Mouse (Mus musculus) intestine, postnatal 0 days (tissue): Measurements from ENCODE around the gene Acat1. TPM values are rescaled to one million over a fixed set of nuclear protein-coding genes. Genes with fewer than 3 reads are reported as not detected.

ENCODE experiments used
- ATAC-seq: fragments of 200-750 bp; cut with Nextera tagmentation; 2 replicates; pipeline ENCODE4 v1.8.0; 2017; ENCODE audit warnings: mild to moderate bottlenecking, moderate TSS enrichment, moderate library complexity
- H3K27ac ChIP-seq: fragments of 300-500 bp; sonication (generic); 2 replicates; pipeline ENCODE4 v1.5.1; 2014; ENCODE audit warnings: mild to moderate bottlenecking, low read depth, low read length, moderate library complexity
- H3K27me3 ChIP-seq: fragments of 300-500 bp; sonication (generic); replicated peaks from 2 replicates; pipeline ENCODE4 v1.6.1; 2014; ENCODE audit warnings: low read length, mixed read lengths; ENCODE audit not compliant: control insufficient read depth, insufficient read depth
- H3K36me3 ChIP-seq: fragments of 300-500 bp; sonication (generic); 2 replicates; pipeline ENCODE4 v1.6.1; 2014; ENCODE audit warnings: mild to moderate bottlenecking, moderate library complexity; ENCODE audit not compliant: control insufficient read depth, insufficient read depth
- H3K4me1 ChIP-seq: fragments of 300-500 bp; sonication (generic); replicated peaks from 2 replicates; pipeline ENCODE4 v1.6.1; 2014; ENCODE audit warnings: antibody characterized with exemption, low read length, mixed read lengths; ENCODE audit not compliant: control insufficient read depth, insufficient read depth
- H3K4me2 ChIP-seq: fragments of 300-500 bp; sonication (generic); replicated peaks from 2 replicates; pipeline ENCODE4 v1.6.1; 2014; ENCODE audit warnings: low read depth, mild to moderate bottlenecking, moderate library complexity
- H3K4me3 ChIP-seq: fragments of 300-500 bp; sonication (generic); 2 replicates; pipeline ENCODE4 v1.5.1; 2014; ENCODE audit warnings: low read depth, low read length
- H3K9ac ChIP-seq: fragments of 300-500 bp; sonication (generic); 2 replicates; pipeline ENCODE4 v1.6.1; 2014; ENCODE audit warnings: mild to moderate bottlenecking, low read depth, low read length
- H3K9me3 ChIP-seq: fragments of 300-500 bp; sonication (generic); 2 replicates; pipeline ENCODE4 v1.6.1; 2016; ENCODE audit warnings: mixed run types; ENCODE audit not compliant: control insufficient read depth
- CTCF ChIP-seq: sonication (generic); IDR thresholded peaks from 2 replicates; pipeline ENCODE4 v1.5.1; 2016; ENCODE audit warnings: low read depth, mild to moderate bottlenecking, control low read depth, antibody characterized with exemption, moderate library complexity
- WGBS: fragments of 180-500 bp; shearing (Covaris S2); extraction: QIAGEN DNeasy Blood & Tissue Kit; methylation state at CpG from one replicate; pipeline ENCODE4 v1.1.7; 2014; 5-methylcytosine and 5-hydroxymethylcytosine counted together
- polyA plus RNA-seq: library from polyadenylated mRNA; unstranded; fragments of >200 nt; fragmentation: Nextera tagmentation; extraction: Ambion mirVana; gene quantifications from 2 replicates; pipeline ENCODE4 v1.2.1, GENCODE M21; 2015

Acat1 gene
- polyA plus RNA-seq, 1 experiment from 2014 or later = 207 TPM

DNA sequence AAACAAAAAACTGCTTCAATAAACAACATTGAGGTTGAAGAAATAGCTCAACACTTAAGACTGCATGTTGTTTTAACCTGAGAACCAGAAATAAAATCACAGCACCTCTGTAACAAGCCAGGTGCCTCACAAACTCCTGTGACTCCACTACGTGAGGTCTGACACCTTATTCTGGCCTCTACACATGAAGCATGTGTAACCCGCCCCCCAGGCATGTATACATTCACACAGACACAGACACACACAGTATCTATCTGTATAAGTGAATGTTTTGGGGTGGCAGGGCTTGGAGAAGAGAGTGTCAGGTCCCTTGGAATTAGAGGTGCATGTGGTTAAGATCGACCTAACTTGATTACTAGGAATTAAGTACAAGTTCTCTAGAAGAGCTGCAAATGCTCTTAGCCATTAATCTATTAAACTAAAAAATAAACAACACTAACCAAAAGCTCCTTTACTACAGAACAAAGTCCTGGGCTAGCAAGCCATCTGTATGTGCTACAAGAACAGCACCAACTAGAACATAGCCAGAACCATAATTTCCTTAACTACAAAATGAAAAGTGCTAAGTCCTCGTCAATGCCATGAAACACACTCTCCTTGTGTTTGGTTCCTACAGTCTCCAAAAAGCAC is 13.1 kb downstream of the Acat1 start:
- Histone ChIP-seq H3K4me2 (no peak overlapping the region), H3K36me3 (peaks cover 29% of the 10 kb centered on the region), H3K27ac (no peak overlapping the region), H3K27me3 (no peaks in the 10 kb centered on the region), H3K9me3 (no peaks in the 10 kb centered on the region), H3K4me1 (no peaks in the 10 kb centered on the region), H3K9ac (no peak overlapping the region), H3K4me3 (no peak overlapping the region)
- ATAC-seq = no peak
- TF ChIP-seq CTCF = no peak
- WGBS = 85% methylated on average over 4 of the region's 4 CpGs

DNA sequence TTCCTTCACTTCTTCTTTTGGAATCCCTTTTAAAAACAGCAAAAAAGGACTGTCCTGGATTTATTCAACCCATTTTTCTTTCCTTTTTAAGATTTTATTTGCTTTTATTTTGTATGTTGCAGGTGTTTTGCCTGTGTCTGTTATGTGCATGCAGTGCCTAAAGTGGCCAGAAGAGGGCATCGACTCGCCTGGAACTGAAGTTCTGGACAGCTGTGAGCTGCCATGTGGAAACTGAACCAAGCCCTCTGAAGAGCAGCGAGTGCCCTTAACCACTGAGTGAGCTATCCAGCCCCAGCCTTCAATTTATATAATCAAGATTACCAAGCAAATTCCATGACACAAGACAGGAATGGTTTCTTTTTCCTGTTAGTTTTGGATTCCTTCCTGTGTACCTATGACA is 15.4 kb downstream of the Acat1 start:
- ATAC-seq = peak; percentile 44; the same call in 1 of the 2 replicates
- peaks cover 47% of the 10 kb centered on the region for H3K36me3 ChIP-seq
- no peak overlapping the region for H3K9ac ChIP-seq
- H3K4me1 ChIP-seq = no peaks in the 10 kb centered on the region
- no peak overlapping the region for H3K4me3 ChIP-seq
- H3K4me2 ChIP-seq = no peak overlapping the region
- 8% methylated on average over 3 of the region's 3 CpGs for whole genome bisulfite sequencing
- H3K27me3 ChIP-seq = no peaks in the 10 kb centered on the region
- no peaks in the 10 kb centered on the region for H3K9me3 ChIP-seq
- peak; percentile 87 for TF ChIP-seq CTCF
- H3K27ac ChIP-seq = no peak overlapping the region

DNA sequence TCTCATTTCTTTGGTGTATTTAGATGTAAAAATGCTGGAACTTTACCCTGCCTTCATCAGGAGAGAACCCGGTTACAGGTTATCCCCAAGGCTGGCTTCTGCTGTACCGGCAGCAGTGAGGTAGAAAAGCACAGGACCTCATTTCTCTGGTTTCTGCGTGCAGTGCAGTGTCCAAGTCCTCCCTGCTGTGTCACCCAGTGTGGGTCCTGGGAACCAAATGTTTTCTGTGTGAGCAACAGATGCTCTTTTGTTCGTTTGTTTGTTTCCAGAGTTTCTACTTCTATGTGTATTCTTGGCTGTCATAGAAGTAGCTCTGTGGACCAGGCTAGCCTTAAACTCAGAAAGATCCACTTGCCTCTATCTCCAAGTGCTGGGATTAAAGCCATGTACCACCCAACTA is 28.3 kb downstream of the Acat1 start:
- Histone ChIP-seq H3K9me3 (no peaks in the 10 kb centered on the region), H3K36me3 (peaks cover 67% of the 10 kb centered on the region), H3K27ac (no peak overlapping the region), H3K4me2 (no peak overlapping the region), H3K9ac (no peak overlapping the region), H3K27me3 (no peaks in the 10 kb centered on the region), H3K4me3 (no peak overlapping the region), H3K4me1 (no peaks in the 10 kb centered on the region)
- no peak for ATAC-seq
- TF ChIP-seq CTCF = no peak
- WGBS = 89% methylated on average over 4 of the region's 4 CpGs

DNA sequence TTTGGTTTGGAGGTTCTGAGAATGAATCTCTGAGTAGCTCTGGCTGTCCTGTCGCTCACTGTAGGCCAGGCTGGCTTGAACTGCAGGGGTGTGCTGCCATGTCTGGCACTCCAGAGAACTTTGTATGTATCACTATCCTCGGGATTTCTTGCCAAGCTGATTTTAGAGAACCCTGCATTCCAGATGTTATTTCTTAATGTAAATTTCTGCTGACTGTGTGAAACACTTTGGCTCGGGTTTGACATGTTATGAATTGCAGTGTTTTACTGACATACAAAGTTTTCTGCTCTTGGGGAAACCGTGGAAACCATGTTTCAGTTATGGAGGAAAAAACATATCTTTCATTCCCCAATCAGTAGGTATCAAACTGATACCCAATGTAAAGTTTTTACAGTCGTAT is 34.5 kb downstream of the Acat1 start:
- Histone ChIP-seq H3K36me3 (peaks cover 28% of the 10 kb centered on the region), H3K27me3 (no peaks in the 10 kb centered on the region), H3K27ac (no peak overlapping the region), H3K9me3 (no peaks in the 10 kb centered on the region), H3K4me2 (no peak overlapping the region), H3K9ac (no peak overlapping the region), H3K4me3 (no peak overlapping the region), H3K4me1 (no peaks in the 10 kb centered on the region)
- WGBS = 64% methylated on average over 5 of the region's 5 CpGs
- no peak for ATAC-seq
- TF ChIP-seq CTCF = no peak

DNA sequence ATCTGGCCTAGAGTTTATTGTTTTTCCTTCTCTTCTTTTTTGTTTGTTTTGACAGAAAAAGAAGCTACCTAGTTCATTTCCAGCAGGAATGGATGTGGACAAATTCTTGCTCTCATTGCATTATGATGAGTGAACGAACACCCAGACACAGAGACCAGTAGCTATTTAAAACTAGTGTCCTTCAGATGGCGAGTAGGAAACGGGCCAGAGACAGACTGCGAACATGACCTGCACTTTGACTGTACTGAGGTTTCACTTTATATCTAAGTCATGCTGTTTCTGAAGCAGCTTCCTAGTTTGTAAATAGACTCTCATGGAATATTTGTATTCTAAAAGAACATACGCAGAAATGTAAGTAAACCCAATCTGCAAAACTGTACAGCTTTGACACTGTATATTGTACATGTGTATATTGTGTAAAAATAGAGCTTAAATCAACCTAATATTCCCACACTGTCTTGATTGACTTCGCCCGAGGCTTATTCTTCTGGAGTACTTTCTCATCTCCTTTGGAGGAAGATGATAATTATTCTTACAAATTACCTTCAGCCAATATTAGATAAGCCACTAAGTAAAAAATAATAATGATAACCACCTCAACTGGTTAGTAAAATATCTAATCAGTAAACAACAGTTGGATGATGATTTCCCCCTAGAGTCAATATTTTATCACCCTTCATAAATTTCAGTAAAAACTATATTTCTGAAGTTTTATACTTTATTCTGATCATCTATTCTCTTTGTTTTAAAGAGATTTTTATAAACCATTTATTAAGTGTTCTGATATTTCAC is 37.5 kb downstream of the Acat1 start:
- Histone ChIP-seq H3K27ac (no peak overlapping the region), H3K27me3 (no peaks in the 10 kb centered on the region), H3K4me3 (no peak overlapping the region), H3K4me2 (no peak overlapping the region), H3K9me3 (no peaks in the 10 kb centered on the region), H3K4me1 (no peaks in the 10 kb centered on the region), H3K9ac (no peak overlapping the region), H3K36me3 (peaks cover 34% of the 10 kb centered on the region)
- TF ChIP-seq CTCF = no peak
- ATAC-seq = no peak
- WGBS = 88% methylated on average over 7 of the region's 7 CpGs

DNA sequence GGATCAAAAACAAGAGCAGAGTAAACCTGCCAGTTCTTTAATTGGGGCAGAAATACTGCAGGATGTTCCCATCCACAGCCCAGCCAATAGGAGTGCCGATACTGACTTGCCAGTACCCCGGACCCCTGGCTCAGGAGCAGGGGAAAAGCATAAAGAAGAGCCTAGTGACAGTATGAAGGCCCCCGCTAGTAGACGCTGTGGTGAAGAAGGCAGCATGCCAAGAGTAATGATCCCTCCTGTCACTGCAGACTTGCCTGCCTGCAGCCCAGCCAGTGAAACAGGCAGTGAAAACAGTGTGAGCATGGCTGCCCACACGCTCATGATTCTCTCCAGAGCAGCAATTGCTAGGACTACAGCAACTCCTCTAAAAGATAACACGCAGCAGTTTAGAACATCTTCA is 39.5 kb downstream of the Acat1 start:
- Histone ChIP-seq H3K27me3 (no peaks in the 10 kb centered on the region), H3K9me3 (no peaks in the 10 kb centered on the region), H3K27ac (no peak overlapping the region), H3K4me2 (no peak overlapping the region), H3K9ac (no peak overlapping the region), H3K36me3 (peaks cover 44% of the 10 kb centered on the region), H3K4me3 (no peak overlapping the region), H3K4me1 (no peaks in the 10 kb centered on the region)
- WGBS = 83% methylated on average over 6 of the region's 6 CpGs
- TF ChIP-seq CTCF = no peak
- no peak for ATAC-seq
